Mouse (Mus musculus) bone marrow macrophage, adult 2 months (primary cell): ENCODE data around the gene Mei1.

ENCODE experiments used
- CTCF ChIP-seq: IDR thresholded peaks from 2 replicates; pipeline ENCODE4 v1.5.1; 2012; ENCODE audit warnings: low read depth, mild to moderate bottlenecking, low read length, moderate library complexity
- POLR2A ChIP-seq: IDR thresholded peaks from 2 replicates; pipeline ENCODE4 v1.6.1; 2012; ENCODE audit warnings: mild to moderate bottlenecking, low read depth, low read length, borderline replicate concordance

GRCm38 (mm10) chr15:82148510-82148911 lies 78.7 kb downstream of the Mei1 start:
- no peak for TF ChIP-seq POLR2A
- no peak for TF ChIP-seq CTCF
